Mouse (Mus musculus): ENCODE measurements at regions not wholly inside any gene's neighbourhood (a gene's known extent, or its start where the extent isn't known, plus 50 kb on each side); places are given as distances from the start of the nearest gene placed in this dataset.

DNA sequence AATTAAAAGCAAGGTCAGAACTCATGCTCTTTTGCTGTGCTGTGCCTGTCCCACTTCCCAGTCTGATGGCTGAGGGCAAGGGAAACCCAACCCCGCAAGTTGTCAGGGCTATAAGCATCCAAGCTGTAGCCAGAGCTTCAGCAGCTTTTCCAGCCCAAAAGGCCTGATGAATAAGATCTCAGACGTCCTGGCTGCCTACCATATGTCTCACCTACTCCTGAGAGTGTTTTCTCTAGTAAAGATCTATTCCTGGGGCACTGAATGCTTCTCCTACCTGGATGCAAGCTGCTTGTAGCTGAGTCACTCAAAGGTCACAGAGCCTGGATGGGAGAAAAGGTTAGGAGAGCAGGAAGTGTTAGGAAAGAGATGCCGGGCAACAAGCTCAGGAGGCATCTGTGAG, 92.4 kb upstream of the Glrp1 start:
- TF ChIP-seq CTCF (IDR thresholded peaks at IDR 0.05; ENCODE audit: control insufficient read depth, insufficient read depth, low read length) (no peak), POLR2A (IDR thresholded peaks at IDR 0.05; ENCODE audit: borderline replicate concordance, control insufficient read depth, low read depth, low read length) (no peak)
- H3K4me1 ChIP-seq (ENCODE audit: control insufficient read depth, insufficient read depth, low read length), result no peaks in the 10 kb centered on the region
- WGBS, result 70% methylated on average over 3 of the region's 3 CpGs
- no peak overlapping the region for H3K4me3 ChIP-seq (replicated peaks; ENCODE audit: control insufficient read depth, low read depth, low read length)
- H3K27ac ChIP-seq (ENCODE audit: control insufficient read depth, insufficient read depth, low read depth, low read length, poor library complexity), result no peak overlapping the region

DNA sequence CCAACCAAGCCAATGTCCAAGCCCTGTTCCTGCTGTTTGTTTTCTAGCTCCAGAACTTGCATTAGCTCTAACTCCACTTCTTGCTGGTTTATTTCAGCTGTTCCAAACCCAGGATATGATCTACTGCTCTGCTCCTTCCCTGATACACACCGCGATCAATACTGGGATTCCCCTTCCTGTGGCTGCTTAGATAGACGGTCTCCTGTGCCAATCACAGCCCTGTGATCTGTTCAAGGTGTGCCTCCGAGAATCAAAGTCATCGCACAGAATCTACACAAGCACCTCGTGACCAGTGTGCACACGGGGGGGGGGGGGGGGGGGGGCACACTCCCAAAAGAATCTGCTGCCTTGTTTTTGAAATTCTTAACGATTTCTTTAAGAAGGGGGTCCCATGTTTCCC, 91.9 kb upstream of the Glrp1 start:
- no peak overlapping the region for H3K4me3 ChIP-seq (replicated peaks; ENCODE audit: control insufficient read depth, low read depth, low read length)
- no peak for TF ChIP-seq CTCF (IDR thresholded peaks at IDR 0.05; ENCODE audit: control insufficient read depth, insufficient read depth, low read length)
- TF ChIP-seq POLR2A (IDR thresholded peaks at IDR 0.05; ENCODE audit: borderline replicate concordance, control insufficient read depth, low read depth, low read length), result no peak
- no peak overlapping the region for H3K27ac ChIP-seq (ENCODE audit: control insufficient read depth, insufficient read depth, low read depth, low read length, poor library complexity)
- WGBS, result 79% methylated on average over 8 of the region's 8 CpGs
- no peaks in the 10 kb centered on the region for H3K4me1 ChIP-seq (ENCODE audit: control insufficient read depth, insufficient read depth, low read length)

DNA sequence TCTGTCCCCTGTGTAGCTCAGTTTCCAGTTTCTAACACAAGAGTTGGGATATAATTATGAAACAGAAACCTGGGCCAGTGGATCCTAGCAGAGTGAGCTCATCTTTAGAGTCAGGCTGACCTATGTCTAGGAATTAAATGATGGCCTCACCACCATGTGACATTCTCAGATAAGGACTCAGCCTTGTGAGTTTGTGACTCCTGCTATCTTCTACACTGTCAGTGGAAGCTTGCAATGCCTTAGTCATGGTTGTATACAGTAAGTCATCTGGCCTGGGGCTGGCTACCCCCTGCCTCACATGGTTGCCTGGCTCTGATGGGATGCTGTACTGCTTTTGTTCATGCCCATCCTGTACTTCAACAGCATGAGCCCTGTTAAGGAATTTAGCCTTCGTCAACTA, 90.3 kb upstream of the Glrp1 start:
- 77% methylated on average over 1 of the region's 1 CpGs for WGBS
- Histone ChIP-seq H3K4me3 (replicated peaks; ENCODE audit: control insufficient read depth, low read depth, low read length) (no peak overlapping the region), H3K27ac (ENCODE audit: control insufficient read depth, insufficient read depth, low read depth, low read length, poor library complexity) (no peak overlapping the region), H3K4me1 (ENCODE audit: control insufficient read depth, insufficient read depth, low read length) (no peaks in the 10 kb centered on the region)
- no peak for TF ChIP-seq POLR2A (IDR thresholded peaks at IDR 0.05; ENCODE audit: borderline replicate concordance, control insufficient read depth, low read depth, low read length)
- no peak for TF ChIP-seq CTCF (IDR thresholded peaks at IDR 0.05; ENCODE audit: control insufficient read depth, insufficient read depth, low read length)

DNA sequence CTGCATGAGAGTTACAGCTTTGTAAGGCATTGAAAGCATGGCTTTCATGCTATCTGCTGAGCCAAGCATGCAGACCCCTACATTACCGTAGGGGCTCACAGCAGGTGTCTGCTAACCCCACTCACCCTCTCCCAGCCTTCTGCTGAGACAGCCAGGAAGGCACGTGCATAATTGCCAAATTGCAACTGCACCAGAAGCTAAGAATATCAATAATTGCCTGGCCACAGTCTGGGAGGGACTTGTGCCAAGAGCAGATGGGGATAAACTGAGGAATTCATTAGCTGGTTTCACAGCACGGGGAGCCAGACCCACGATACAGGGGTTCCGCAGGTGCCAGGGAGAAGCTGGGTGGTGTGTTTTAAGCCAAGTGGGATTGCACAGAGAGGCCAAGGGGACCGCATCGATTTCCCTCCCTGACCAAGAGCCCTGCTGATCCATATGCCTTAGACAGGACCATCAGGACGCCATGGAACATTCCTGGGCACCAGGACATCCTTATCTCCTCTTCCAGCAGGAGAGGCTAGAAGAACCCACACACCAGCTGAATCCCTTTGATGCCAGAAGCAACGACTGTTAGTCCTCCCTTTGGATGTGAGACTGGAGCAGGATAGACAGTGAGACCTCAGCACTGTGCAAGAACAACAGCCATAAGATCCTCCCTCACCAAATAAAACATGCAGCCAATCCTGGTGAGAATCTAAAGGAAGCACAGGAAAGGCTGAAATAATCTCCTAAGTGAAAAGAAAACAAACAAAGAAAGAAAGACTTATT, 84.8 kb upstream of the Glrp1 start:
- WGBS, result 76% methylated on average over 9 of the region's 9 CpGs
- H3K4me1 ChIP-seq (ENCODE audit: control insufficient read depth, insufficient read depth, low read length), result no peaks in the 10 kb centered on the region
- TF ChIP-seq CTCF (IDR thresholded peaks at IDR 0.05; ENCODE audit: control insufficient read depth, insufficient read depth, low read length) (no peak), POLR2A (IDR thresholded peaks at IDR 0.05; ENCODE audit: borderline replicate concordance, control insufficient read depth, low read depth, low read length) (no peak)
- no peak overlapping the region for H3K27ac ChIP-seq (ENCODE audit: control insufficient read depth, insufficient read depth, low read depth, low read length, poor library complexity)
- no peak overlapping the region for H3K4me3 ChIP-seq (replicated peaks; ENCODE audit: control insufficient read depth, low read depth, low read length)

DNA sequence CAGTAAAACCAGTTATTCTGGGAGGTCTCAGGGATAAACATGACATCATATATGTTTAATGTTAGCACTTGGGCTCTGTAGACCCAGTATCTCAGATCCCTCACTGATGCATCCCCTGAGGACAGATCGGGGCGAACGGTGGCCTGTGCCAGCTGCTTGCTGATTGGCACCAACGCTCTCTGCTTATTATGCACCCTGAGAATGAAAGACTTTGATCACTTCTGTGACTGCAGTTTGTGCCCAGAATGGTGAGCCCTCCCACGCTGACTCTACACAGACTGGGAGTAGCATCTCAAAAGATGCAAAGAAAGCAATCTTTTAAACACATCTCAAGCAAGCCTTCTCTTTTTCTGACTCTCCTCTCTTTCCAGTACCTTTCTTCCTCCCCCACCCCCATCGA, 82.2 kb upstream of the Glrp1 start:
- WGBS, result 80% methylated on average over 6 of the region's 6 CpGs
- TF ChIP-seq CTCF (IDR thresholded peaks at IDR 0.05; ENCODE audit: control insufficient read depth, insufficient read depth, low read length), result no peak
- no peak for TF ChIP-seq POLR2A (IDR thresholded peaks at IDR 0.05; ENCODE audit: borderline replicate concordance, control insufficient read depth, low read depth, low read length)
- Histone ChIP-seq H3K27ac (ENCODE audit: control insufficient read depth, insufficient read depth, low read depth, low read length, poor library complexity) (no peak overlapping the region), H3K4me3 (replicated peaks; ENCODE audit: control insufficient read depth, low read depth, low read length) (no peak overlapping the region), H3K4me1 (ENCODE audit: control insufficient read depth, insufficient read depth, low read length) (peaks cover 3% of the 10 kb centered on the region; the same call in 1 of the 2 replicates)

DNA sequence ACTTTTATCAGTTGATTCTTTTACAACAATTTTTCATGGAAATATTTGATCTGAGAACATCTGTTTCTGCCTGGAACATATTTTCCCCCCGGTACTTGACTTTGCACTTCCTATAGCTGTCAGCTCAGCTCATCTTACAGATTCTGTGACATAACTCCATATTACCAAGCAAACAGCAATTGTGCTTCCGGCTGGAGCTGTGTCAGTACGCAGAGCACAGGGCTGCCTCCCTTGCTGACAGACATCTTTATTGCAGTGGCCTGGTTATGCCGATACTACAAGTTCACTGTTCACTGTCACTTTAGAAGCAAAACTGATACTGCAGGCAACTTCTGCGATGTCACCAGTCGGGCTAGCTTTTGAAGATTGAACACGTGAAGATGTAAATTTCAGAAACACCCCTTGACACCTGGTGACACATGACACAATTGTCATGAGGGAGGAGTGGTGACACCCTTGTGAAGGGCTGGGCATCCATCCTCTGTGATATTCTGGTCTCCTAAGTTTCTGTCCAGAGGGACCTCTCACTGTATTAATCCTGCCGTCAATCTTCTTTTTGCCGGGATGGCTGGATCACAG, 81.0 kb upstream of the Glrp1 start:
- WGBS, result 70% methylated on average over 9 of the region's 9 CpGs
- no peak for TF ChIP-seq CTCF (IDR thresholded peaks at IDR 0.05; ENCODE audit: control insufficient read depth, insufficient read depth, low read length)
- no peak for TF ChIP-seq POLR2A (IDR thresholded peaks at IDR 0.05; ENCODE audit: borderline replicate concordance, control insufficient read depth, low read depth, low read length)

DNA sequence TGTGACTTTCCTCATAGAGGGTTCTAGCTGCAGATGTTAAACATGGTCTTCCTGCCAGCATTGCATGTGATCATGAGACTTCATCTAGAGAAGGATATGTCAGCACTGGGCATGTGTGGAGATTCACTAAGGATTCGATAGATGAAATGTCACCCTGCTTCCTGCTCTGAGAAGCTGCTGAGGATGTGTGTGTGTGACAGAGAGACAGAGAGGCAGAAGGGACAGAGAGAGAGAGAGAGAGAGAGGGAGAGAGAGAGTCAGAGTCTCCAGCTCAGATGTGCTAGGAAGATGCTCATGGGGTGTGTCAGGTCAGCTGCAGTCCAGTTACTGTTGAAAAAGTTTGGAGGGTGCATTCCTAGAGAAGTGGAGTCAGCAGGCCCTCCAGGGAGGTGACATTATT, 78.9 kb upstream of the Glrp1 start:
- Histone ChIP-seq H3K4me3 (replicated peaks; ENCODE audit: control insufficient read depth, low read depth, low read length) (no peak overlapping the region), H3K27ac (ENCODE audit: control insufficient read depth, insufficient read depth, low read depth, low read length, poor library complexity) (no peak overlapping the region; the same call in 1 of the 2 replicates), H3K4me1 (ENCODE audit: control insufficient read depth, insufficient read depth, low read length) (peaks cover 8% of the 10 kb centered on the region)
- TF ChIP-seq POLR2A (IDR thresholded peaks at IDR 0.05; ENCODE audit: borderline replicate concordance, control insufficient read depth, low read depth, low read length) (no peak), CTCF (IDR thresholded peaks at IDR 0.05; ENCODE audit: control insufficient read depth, insufficient read depth, low read length) (no peak)
- WGBS, result 26% methylated on average over 1 of the region's 1 CpGs

More for the DNA sequence above, 81.0 kb upstream of the Glrp1 start:
- H3K27ac ChIP-seq (ENCODE audit: control insufficient read depth, insufficient read depth, low read depth, low read length, poor library complexity), result no peak overlapping the region
- H3K4me3 ChIP-seq (replicated peaks; ENCODE audit: control insufficient read depth, low read depth, low read length), result no peak overlapping the region
- H3K4me1 ChIP-seq (ENCODE audit: control insufficient read depth, insufficient read depth, low read length), result peaks cover 8% of the 10 kb centered on the region

DNA sequence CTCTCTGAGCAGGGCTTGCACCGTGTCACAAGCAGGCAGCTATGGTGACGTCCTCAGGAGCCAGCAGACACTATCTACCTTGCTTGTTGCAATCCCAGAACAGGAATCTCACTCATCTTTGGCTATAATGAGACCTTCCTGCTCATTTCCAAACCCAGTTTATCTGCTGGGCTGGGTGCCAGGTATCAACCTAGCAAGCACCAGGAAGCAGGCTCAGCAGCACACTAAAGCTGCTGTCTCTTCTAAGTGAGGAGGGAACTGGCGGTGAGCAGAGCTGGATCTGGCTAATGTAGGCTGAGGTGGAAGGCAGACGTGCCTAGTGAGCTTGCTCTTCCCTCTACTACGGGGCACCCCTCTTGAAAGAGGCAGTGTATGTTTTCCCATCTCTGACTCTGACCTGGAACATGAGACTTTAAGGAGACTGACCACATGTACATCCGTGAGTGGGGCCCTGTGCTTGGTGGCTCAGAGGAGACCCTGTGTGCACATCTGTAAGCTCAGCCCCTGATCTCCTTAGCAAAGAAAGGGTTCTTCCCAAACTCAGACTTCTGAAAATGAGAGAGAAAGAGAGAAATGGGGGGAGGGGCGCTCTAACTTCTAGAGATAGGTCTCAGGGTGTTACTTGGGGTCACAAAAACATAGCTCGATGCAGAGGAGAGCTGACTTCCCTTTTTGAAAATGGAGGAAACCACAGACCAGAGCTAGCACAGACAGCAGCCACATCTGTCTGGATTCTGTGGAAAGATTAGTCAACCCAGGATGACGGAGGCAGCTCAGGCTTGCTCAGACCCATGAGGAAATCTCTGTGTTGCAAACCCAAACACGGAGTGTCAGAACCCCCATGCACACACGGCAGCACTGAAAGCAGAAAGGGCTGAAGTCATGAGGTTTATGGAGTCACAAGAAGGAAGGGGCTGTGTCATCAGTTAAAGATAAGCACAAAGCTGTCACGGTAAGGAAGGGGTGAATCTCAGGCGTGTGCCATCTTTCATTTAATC, 77.3 kb upstream of the Glrp1 start:
- 10% methylated on average over 13 of the region's 13 CpGs for WGBS
- peak overlapping the region; percentile 53 for H3K27ac ChIP-seq (ENCODE audit: control insufficient read depth, insufficient read depth, low read depth, low read length, poor library complexity)
- TF ChIP-seq POLR2A (IDR thresholded peaks at IDR 0.05; ENCODE audit: borderline replicate concordance, control insufficient read depth, low read depth, low read length) (no peak), CTCF (IDR thresholded peaks at IDR 0.05; ENCODE audit: control insufficient read depth, insufficient read depth, low read length) (no peak)
- no peak overlapping the region for H3K4me3 ChIP-seq (replicated peaks; ENCODE audit: control insufficient read depth, low read depth, low read length)
- H3K4me1 ChIP-seq (ENCODE audit: control insufficient read depth, insufficient read depth, low read length), result peaks cover 8% of the 10 kb centered on the region
